Mouse (Mus musculus): ENCODE data around the gene Pigg.

GRCm38 (mm10) chr5:108270415-108270814 is 42.0 kb upstream of the Pigg start:
- TF ChIP-seq EP300 (IDR thresholded peaks at IDR 0.05; ENCODE audit: low read depth) (no peak), CTCF (IDR thresholded peaks at IDR 0.05; ENCODE audit: low read depth) (no peak)
